Mouse (Mus musculus): Measurements from ENCODE around the gene Ttc23. TPM values are rescaled to one million over a fixed set of nuclear protein-coding genes. Genes with fewer than 3 reads are reported as not detected.

Ttc23 gene
- polyA plus RNA-seq, 1 experiment from 2014 or later = 68.2 TPM

DNA sequence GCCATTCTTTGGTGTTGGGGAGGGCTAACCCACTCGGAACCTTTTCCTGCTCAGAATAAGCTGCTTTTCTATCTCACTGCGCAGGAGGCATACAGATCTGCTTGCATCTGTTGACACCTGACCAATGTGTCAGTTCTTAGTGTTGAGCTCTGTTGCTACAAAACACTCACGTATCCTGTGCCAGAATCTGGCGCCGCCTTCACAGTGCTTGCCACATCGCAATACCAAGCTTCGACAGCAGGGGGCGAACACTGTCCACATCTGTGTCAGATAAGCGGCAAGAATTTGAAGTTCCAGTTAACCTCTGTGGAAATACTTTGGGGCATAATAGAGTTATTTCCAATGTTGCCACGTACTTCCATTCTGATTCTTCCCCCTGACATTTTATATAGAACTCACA lies 25.4 kb downstream of the Ttc23 start:
- no peaks in the 10 kb centered on the region for H3K27me3 ChIP-seq
- 12% methylated on average over 10 of the region's 10 CpGs for WGBS
- H3K4me2 ChIP-seq = no peak overlapping the region
- peaks cover 76% of the 10 kb centered on the region for H3K36me3 ChIP-seq
- no peaks in the 10 kb centered on the region for H3K4me1 ChIP-seq (replicated peaks)
- H3K4me3 ChIP-seq (replicated peaks) = no peak overlapping the region
- H3K9ac ChIP-seq (replicated peaks) = no peak overlapping the region
- peak; percentile 66; the same call in 1 of the 2 replicates for ATAC-seq (ENCODE audit: insufficient number of reproducible peaks, insufficient read depth, low FRiP score, low TSS enrichment, low read depth)
- no peak overlapping the region for H3K27ac ChIP-seq
- peaks cover 2% of the 10 kb centered on the region; the same call in 1 of the 2 replicates for H3K9me3 ChIP-seq

- ATAC-seq (ENCODE audit: insufficient number of reproducible peaks, insufficient read depth, low FRiP score, low TSS enrichment, low read depth) = no peak
- 94% methylated on average over 5 of the region's 5 CpGs for WGBS
- Histone ChIP-seq H3K27ac (no peak overlapping the region), H3K4me2 (no peak overlapping the region), H3K9ac (replicated peaks) (no peak overlapping the region), H3K36me3 (peaks cover 72% of the 10 kb centered on the region), H3K27me3 (no peaks in the 10 kb centered on the region), H3K4me1 (replicated peaks) (no peaks in the 10 kb centered on the region), H3K4me3 (replicated peaks) (no peak overlapping the region), H3K9me3 (peaks cover 2% of the 10 kb centered on the region; the same call in 1 of the 2 replicates)
Observed at GRCm38 (mm10) chr7:67673656-67674055, 26.4 kb downstream of the Ttc23 start.

- 92% methylated on average over 16 of the region's 16 CpGs for WGBS
- Histone ChIP-seq H3K4me1 (replicated peaks) (no peaks in the 10 kb centered on the region), H3K4me2 (no peak overlapping the region), H3K36me3 (peaks cover 81% of the 10 kb centered on the region), H3K27ac (no peak overlapping the region), H3K27me3 (no peaks in the 10 kb centered on the region), H3K4me3 (replicated peaks) (no peak overlapping the region), H3K9me3 (no peaks in the 10 kb centered on the region), H3K9ac (replicated peaks) (no peak overlapping the region)
- ATAC-seq (ENCODE audit: insufficient number of reproducible peaks, insufficient read depth, low FRiP score, low TSS enrichment, low read depth) = no peak
Observed at GRCm38 (mm10) chr7:67678878-67679499, 31.8 kb downstream of the Ttc23 start.

DNA sequence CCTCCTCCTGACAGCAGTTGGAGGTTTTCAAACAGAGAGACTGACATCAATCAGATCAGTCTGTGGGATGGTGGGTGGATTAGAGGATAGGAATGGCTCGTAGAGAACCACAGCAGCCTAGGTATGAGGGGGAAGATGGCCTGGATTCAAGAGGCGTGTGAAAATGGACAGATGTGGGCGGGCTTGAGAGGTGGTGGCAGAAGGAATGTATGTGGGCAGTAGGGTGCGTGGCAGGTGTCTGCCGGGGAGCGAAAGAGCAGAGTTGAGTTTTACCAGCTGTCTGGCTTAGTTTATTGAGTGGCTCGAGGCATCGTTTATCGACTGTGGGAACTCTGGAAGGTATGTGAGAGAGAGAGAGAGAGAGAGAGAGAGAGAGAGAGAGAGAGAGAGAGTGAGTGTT lies 33.9 kb downstream of the Ttc23 start:
- Histone ChIP-seq H3K36me3 (peaks cover 87% of the 10 kb centered on the region), H3K27ac (no peak overlapping the region), H3K4me2 (no peak overlapping the region), H3K9me3 (peaks cover 11% of the 10 kb centered on the region), H3K27me3 (no peaks in the 10 kb centered on the region), H3K4me3 (replicated peaks) (no peak overlapping the region), H3K4me1 (replicated peaks) (no peaks in the 10 kb centered on the region), H3K9ac (replicated peaks) (no peak overlapping the region)
- WGBS = 70% methylated on average over 9 of the region's 9 CpGs
- no peak for ATAC-seq (ENCODE audit: insufficient number of reproducible peaks, insufficient read depth, low FRiP score, low TSS enrichment, low read depth)

- Histone ChIP-seq H3K4me1 (replicated peaks) (no peaks in the 10 kb centered on the region), H3K27ac (no peak overlapping the region), H3K4me3 (replicated peaks) (no peak overlapping the region), H3K4me2 (no peak overlapping the region), H3K27me3 (no peaks in the 10 kb centered on the region), H3K36me3 (peaks cover 73% of the 10 kb centered on the region), H3K9ac (replicated peaks) (no peak overlapping the region), H3K9me3 (peaks cover 11% of the 10 kb centered on the region)
- 92% methylated on average over 16 of the region's 16 CpGs for WGBS
- ATAC-seq (ENCODE audit: insufficient number of reproducible peaks, insufficient read depth, low FRiP score, low TSS enrichment, low read depth) = no peak
Observed at GRCm38 (mm10) chr7:67683006-67683405, 35.8 kb downstream of the Ttc23 start.

GRCm38 (mm10) chr7:67686545-67686944 lies 39.3 kb downstream of the Ttc23 start:
- H3K4me1 ChIP-seq (replicated peaks) = no peaks in the 10 kb centered on the region
- no peak overlapping the region for H3K4me2 ChIP-seq
- H3K4me3 ChIP-seq (replicated peaks) = no peak overlapping the region
- no peak overlapping the region for H3K9ac ChIP-seq (replicated peaks)
- no peak for ATAC-seq (ENCODE audit: insufficient number of reproducible peaks, insufficient read depth, low FRiP score, low TSS enrichment, low read depth)
- peaks cover 11% of the 10 kb centered on the region for H3K9me3 ChIP-seq
- no peaks in the 10 kb centered on the region for H3K27me3 ChIP-seq
- no peak overlapping the region for H3K27ac ChIP-seq
- 95% methylated on average over 3 of the region's 3 CpGs for WGBS
- peaks cover 60% of the 10 kb centered on the region for H3K36me3 ChIP-seq

DNA sequence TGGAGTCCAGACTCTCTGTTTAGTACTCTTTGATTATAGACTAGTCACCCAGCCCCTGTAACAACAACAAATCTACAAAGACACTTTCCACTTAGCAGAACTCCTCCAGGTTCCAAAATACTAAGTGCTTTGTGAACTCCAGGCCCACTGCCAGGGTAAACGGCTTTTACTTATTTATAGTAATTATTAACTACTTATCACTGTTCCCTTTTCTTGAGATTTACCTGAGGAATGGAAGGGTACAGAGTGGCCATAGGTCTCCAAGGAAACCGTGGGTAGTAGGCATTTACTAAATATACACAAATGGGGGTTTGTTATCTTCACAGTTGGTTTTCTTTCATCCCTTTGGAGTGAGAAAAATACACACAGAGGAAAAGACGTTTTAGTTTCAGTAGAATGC lies 41.1 kb downstream of the Ttc23 start:
- Histone ChIP-seq H3K27me3 (no peaks in the 10 kb centered on the region), H3K4me2 (no peak overlapping the region), H3K4me3 (replicated peaks) (no peak overlapping the region), H3K36me3 (peaks cover 56% of the 10 kb centered on the region), H3K9me3 (peaks cover 11% of the 10 kb centered on the region), H3K9ac (replicated peaks) (no peak overlapping the region), H3K27ac (no peak overlapping the region), H3K4me1 (replicated peaks) (no peaks in the 10 kb centered on the region)
- no peak for ATAC-seq (ENCODE audit: insufficient number of reproducible peaks, insufficient read depth, low FRiP score, low TSS enrichment, low read depth)
- 48% methylated on average over 3 of the region's 3 CpGs for WGBS

DNA sequence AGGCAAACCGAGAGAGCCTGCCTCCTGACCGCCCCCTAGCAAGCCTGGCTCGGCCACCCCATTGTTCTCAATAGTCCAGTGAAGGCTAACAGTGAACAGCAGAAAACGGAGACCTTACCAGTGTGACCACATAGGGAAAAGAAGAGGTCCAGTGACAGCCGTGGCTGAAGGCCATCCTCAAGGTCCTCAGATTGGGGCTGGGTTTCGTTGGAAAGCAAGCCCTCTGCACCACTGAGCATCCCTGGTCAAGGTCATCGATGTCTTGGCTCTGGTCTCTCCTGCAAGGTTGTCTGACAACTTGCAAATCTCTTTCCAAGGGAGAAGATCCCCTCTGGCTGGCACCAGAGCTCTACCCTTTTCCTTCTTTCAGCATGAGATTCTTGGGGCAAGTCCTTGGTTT lies 42.6 kb downstream of the Ttc23 start:
- Histone ChIP-seq H3K4me3 (replicated peaks) (no peak overlapping the region), H3K27me3 (no peaks in the 10 kb centered on the region), H3K4me2 (no peak overlapping the region), H3K9me3 (peaks cover 7% of the 10 kb centered on the region), H3K36me3 (peaks cover 52% of the 10 kb centered on the region), H3K4me1 (replicated peaks) (no peaks in the 10 kb centered on the region), H3K9ac (replicated peaks) (no peak overlapping the region), H3K27ac (no peak overlapping the region)
- ATAC-seq (ENCODE audit: insufficient number of reproducible peaks, insufficient read depth, low FRiP score, low TSS enrichment, low read depth) = no peak
- WGBS = 89% methylated on average over 7 of the region's 7 CpGs

- Histone ChIP-seq H3K4me3 (replicated peaks) (no peak overlapping the region), H3K4me2 (no peak overlapping the region), H3K36me3 (peaks cover 49% of the 10 kb centered on the region), H3K27me3 (no peaks in the 10 kb centered on the region), H3K27ac (no peak overlapping the region), H3K4me1 (replicated peaks) (no peaks in the 10 kb centered on the region), H3K9me3 (no peaks in the 10 kb centered on the region), H3K9ac (replicated peaks) (no peak overlapping the region)
- no peak for ATAC-seq (ENCODE audit: insufficient number of reproducible peaks, insufficient read depth, low FRiP score, low TSS enrichment, low read depth)
- 65% methylated on average over 6 of the region's 6 CpGs for WGBS
Observed at GRCm38 (mm10) chr7:67691036-67691435, 43.8 kb downstream of the Ttc23 start.

- WGBS = 85% methylated on average over 3 of the region's 3 CpGs
- no peak overlapping the region for H3K4me2 ChIP-seq
- peaks cover 53% of the 10 kb centered on the region for H3K36me3 ChIP-seq
- no peak overlapping the region for H3K4me3 ChIP-seq (replicated peaks)
- H3K9me3 ChIP-seq = no peaks in the 10 kb centered on the region
- H3K27ac ChIP-seq = no peak overlapping the region
- H3K4me1 ChIP-seq (replicated peaks) = no peaks in the 10 kb centered on the region
- ATAC-seq (ENCODE audit: insufficient number of reproducible peaks, insufficient read depth, low FRiP score, low TSS enrichment, low read depth) = no peak
- no peaks in the 10 kb centered on the region for H3K27me3 ChIP-seq
- no peak overlapping the region for H3K9ac ChIP-seq (replicated peaks)
Observed at GRCm38 (mm10) chr7:67692141-67692540, 44.9 kb downstream of the Ttc23 start.

GRCm38 (mm10) chr7:67692791-67693538 lies 45.8 kb downstream of the Ttc23 start:
- no peak overlapping the region for H3K9ac ChIP-seq (replicated peaks)
- H3K4me2 ChIP-seq = no peak overlapping the region
- no peak for ATAC-seq (ENCODE audit: insufficient number of reproducible peaks, insufficient read depth, low FRiP score, low TSS enrichment, low read depth)
- peaks cover 58% of the 10 kb centered on the region for H3K36me3 ChIP-seq
- H3K27me3 ChIP-seq = no peaks in the 10 kb centered on the region
- no peaks in the 10 kb centered on the region for H3K9me3 ChIP-seq
- no peak overlapping the region for H3K4me3 ChIP-seq (replicated peaks)
- no peak overlapping the region for H3K27ac ChIP-seq
- no peaks in the 10 kb centered on the region for H3K4me1 ChIP-seq (replicated peaks)
- 93% methylated on average over 23 of the region's 23 CpGs for WGBS

Data from limb, embryonic 12.5 days (tissue).